Mouse (Mus musculus): ENCODE data around the gene Hibadh. TPM values are rescaled to one million over a fixed set of nuclear protein-coding genes. Genes with fewer than 3 reads are reported as not detected.
"Not testable (repeated sequence)": the region's sequence is repeated elsewhere in the genome, so short reads cannot be mapped to it uniquely, and the experiment has no call there.

Hibadh gene
- 10 to 100 TPM; 35.9 to 36.5 TPM for total RNA-seq (2021)
- long read RNA-seq, transcript Hibadh-201 (8 exons, 1,825 nt) = major isoform, 65 of 69 reads
- long read RNA-seq, partial matches to known transcripts = 1 of 69 reads
- long read RNA-seq, other reads (novel, unspliced or antisense) = 3 of 69 reads

GRCm38 (mm10) chr6:52640224-52640712 lies at the start of gene Hibadh:
Gene Hibadh (minus strand): TSS chr6:52640389.
- peak; percentile 97 for DNase-seq (ENCODE audit: low spot score in 2 of 2)

GRCm38 (mm10) chr6:52686901-52687500 lies 46.8 kb upstream of the Hibadh start:
- DNase-seq (ENCODE audit: low spot score in 2 of 2) = no peak

GRCm38 (mm10) chr6:52682607-52683006 lies 42.4 kb upstream of the Hibadh start:
- DNase-seq (ENCODE audit: low spot score in 2 of 2) = no peak

GRCm38 (mm10) chr6:52681847-52682485 lies 41.8 kb upstream of the Hibadh start:
- DNase-seq (ENCODE audit: low spot score in 2 of 2) = no peak

- no peak for DNase-seq (ENCODE audit: low spot score in 2 of 2)
Measured at GRCm38 (mm10) chr6:52680458-52681032, 40.4 kb upstream of the Hibadh start.

GRCm38 (mm10) chr6:52679565-52679964 lies 39.4 kb upstream of the Hibadh start:
- DNase-seq (ENCODE audit: low spot score in 2 of 2) = no peak

GRCm38 (mm10) chr6:52677534-52677933 lies 37.3 kb upstream of the Hibadh start:
- not testable (repeated sequence) for DNase-seq (ENCODE audit: low spot score in 2 of 2)

- DNase-seq (ENCODE audit: low spot score in 2 of 2) = no peak
Measured at GRCm38 (mm10) chr6:52675222-52675921, 35.2 kb upstream of the Hibadh start.

GRCm38 (mm10) chr6:52674541-52674940 lies 34.4 kb upstream of the Hibadh start:
- peak in 1 of 2 experiments; percentile 15 for DNase-seq (ENCODE audit: low spot score in 2 of 2)

GRCm38 (mm10) chr6:52673706-52674105 lies 33.5 kb upstream of the Hibadh start:
- DNase-seq (ENCODE audit: low spot score in 2 of 2) = no peak

- no peak for DNase-seq (ENCODE audit: low spot score in 2 of 2)
Measured at GRCm38 (mm10) chr6:52672539-52672938, 32.4 kb upstream of the Hibadh start.

- no peak for DNase-seq (ENCODE audit: low spot score in 2 of 2)
Measured at GRCm38 (mm10) chr6:52671791-52672190, 31.6 kb upstream of the Hibadh start.

- DNase-seq (ENCODE audit: low spot score in 2 of 2) = not testable (repeated sequence)
Measured at GRCm38 (mm10) chr6:52669878-52670277, 29.7 kb upstream of the Hibadh start.

- no peak for DNase-seq (ENCODE audit: low spot score in 2 of 2)
Measured at GRCm38 (mm10) chr6:52667641-52668040, 27.5 kb upstream of the Hibadh start.

- DNase-seq (ENCODE audit: low spot score in 2 of 2) = no peak
Measured at GRCm38 (mm10) chr6:52663021-52663420, 22.8 kb upstream of the Hibadh start.

GRCm38 (mm10) chr6:52655266-52655665 lies 15.1 kb upstream of the Hibadh start:
- DNase-seq (ENCODE audit: low spot score in 2 of 2) = no peak

- no peak for DNase-seq (ENCODE audit: low spot score in 2 of 2)
Measured at GRCm38 (mm10) chr6:52648806-52649205, 8.6 kb upstream of the Hibadh start.

GRCm38 (mm10) chr6:52648031-52648430 lies 7.8 kb upstream of the Hibadh start:
- DNase-seq (ENCODE audit: low spot score in 2 of 2) = no peak

- no peak for DNase-seq (ENCODE audit: low spot score in 2 of 2)
Measured at GRCm38 (mm10) chr6:52645926-52646325, 5.7 kb upstream of the Hibadh start.

- no peak for DNase-seq (ENCODE audit: low spot score in 2 of 2)
Measured at GRCm38 (mm10) chr6:52642152-52642551, 2.0 kb upstream of the Hibadh start.

GRCm38 (mm10) chr6:52641076-52641475 lies 887 bp upstream of the Hibadh start:
- DNase-seq (ENCODE audit: low spot score in 2 of 2) = no peak

Data from layer of hippocampus, postnatal 10 days (tissue).